In genomic region chr4:141074109-141074508, GRCm38 (mm10) we compare ENCODE assay signal across 17 mouse cellular contexts. TPM values are rescaled to one million over a fixed set of nuclear protein-coding genes. Genes with fewer than 3 reads are reported as not detected.
DNase-seq lines count a peak whose midpoint lies in the region; ATAC-seq and TF ChIP-seq lines count a peak whose summit lies in the region.
"Had no signal": no experiment of that assay in that cellular context is flagged by ENCODE, and none has a peak within 500 bp of the region (broad histone marks: within the 10 kb centered on the region; RNA-seq: fewer than 3 reads in every experiment).

No protein-coding gene starts in this region.

- H3K9ac ChIP-seq in heart, embryonic 12.5 days = no peak overlapping the region
- H3K9ac ChIP-seq in lung, postnatal 0 days (replicated peaks; ENCODE audit: low read depth) = no peak overlapping the region
- H3K9ac ChIP-seq in liver, embryonic 14.5 days (replicated peaks) = peak overlapping the region; percentile 50
- H3K9ac ChIP-seq in midbrain, embryonic 14.5 days (replicated peaks; ENCODE audit: low read length) = no peak overlapping the region; the same call in 1 of the 2 replicates
- no peak overlapping the region for H3K9ac ChIP-seq in midbrain, embryonic 13.5 days (replicated peaks)
- H3K9ac ChIP-seq: hindbrain, embryonic 14.5 days; lung, embryonic 15.5 days; stomach, embryonic 15.5 days had no signal

- DNase-seq in heart, adult 11 months = no peak
- no peak for DNase-seq in lung, postnatal 0 days (ENCODE audit: low spot score)
- no peak for DNase-seq in lung, postnatal 4 days
- DNase-seq in liver, embryonic 14.5 days (ENCODE audit: low read depth in 3 of 3, low spot score in 3 of 3) = no peak
- no peak for DNase-seq in midbrain, embryonic 14.5 days
- DNase-seq: adrenal gland, adult 8-10 months; embryo, embryonic 11 days; spleen, adult 18-20 months; thymus, postnatal 14 days had no signal

- H3K4me1 ChIP-seq in heart, embryonic 12.5 days (replicated peaks) = peaks cover 54% of the 10 kb centered on the region
- H3K4me1 ChIP-seq in lung, postnatal 0 days (ENCODE audit: insufficient read depth, low read depth, low read length) = peaks cover 8% of the 10 kb centered on the region; the same call in 1 of the 2 replicates
- peaks cover 32 to 42% of the 10 kb centered on the region in 2 experiments for H3K4me1 ChIP-seq in liver, embryonic 14.5 days (replicated peaks; ENCODE audit: control insufficient read depth in 2 of 2, insufficient read depth in 2 of 2, low read length in 1 of 2)
- H3K4me1 ChIP-seq in midbrain, embryonic 14.5 days (ENCODE audit: control insufficient read depth, insufficient read depth, low read length) = peaks cover 13% of the 10 kb centered on the region
- peaks cover 18% of the 10 kb centered on the region for H3K4me1 ChIP-seq in midbrain, embryonic 13.5 days (replicated peaks)

- H3K4me2 ChIP-seq in heart, embryonic 12.5 days = 0 out of 2 replicates have a peak overlapping the region, but pooled peaks have one; percentile 9
- H3K4me2 ChIP-seq in lung, postnatal 0 days (replicated peaks; ENCODE audit: low read depth, low read length) = no peak overlapping the region
- H3K4me2 ChIP-seq in liver, embryonic 14.5 days (ENCODE audit: low read depth) = peak overlapping the region; percentile 97
- H3K4me2 ChIP-seq in midbrain, embryonic 14.5 days (ENCODE audit: low read length) = no peak overlapping the region
- no peak overlapping the region for H3K4me2 ChIP-seq in midbrain, embryonic 13.5 days (replicated peaks)
- H3K4me2 ChIP-seq: hindbrain, embryonic 14.5 days; lung, embryonic 15.5 days; stomach, embryonic 15.5 days had no signal

- no peaks in the 10 kb centered on the region for H3K27me3 ChIP-seq in heart, embryonic 12.5 days (replicated peaks)
- H3K27me3 ChIP-seq in lung, postnatal 0 days (replicated peaks; ENCODE audit: insufficient read depth, low read length) = no peaks in the 10 kb centered on the region
- H3K27me3 ChIP-seq in liver, embryonic 14.5 days (ENCODE audit: control insufficient read depth, insufficient read depth, low read length) = no peaks in the 10 kb centered on the region
- no peaks in the 10 kb centered on the region for H3K27me3 ChIP-seq in midbrain, embryonic 14.5 days (ENCODE audit: control insufficient read depth, insufficient read depth, low read length)
- H3K27me3 ChIP-seq in midbrain, embryonic 13.5 days = no peaks in the 10 kb centered on the region
- H3K27me3 ChIP-seq: lung, embryonic 15.5 days; stomach, embryonic 15.5 days had no signal

- H3K36me3 ChIP-seq in heart, embryonic 12.5 days = peaks cover 55% of the 10 kb centered on the region
- H3K36me3 ChIP-seq in lung, postnatal 0 days (ENCODE audit: insufficient read depth, low read length) = peaks cover 17% of the 10 kb centered on the region; the same call in 1 of the 2 replicates
- H3K36me3 ChIP-seq in liver, embryonic 14.5 days (replicated peaks; ENCODE audit: control insufficient read depth, insufficient read depth, low read depth) = peaks cover 40% of the 10 kb centered on the region
- peaks cover 52% of the 10 kb centered on the region for H3K36me3 ChIP-seq in midbrain, embryonic 14.5 days (ENCODE audit: control insufficient read depth, insufficient read depth, low read length)
- H3K36me3 ChIP-seq in midbrain, embryonic 13.5 days = peaks cover 53% of the 10 kb centered on the region

- TF ChIP-seq EP300 in lung, postnatal 0 days (IDR thresholded peaks at IDR 0.05) = no peak
- peak; percentile 54 for TF ChIP-seq EP300 in liver, embryonic 14.5 days (IDR thresholded peaks at IDR 0.05; ENCODE audit: low read depth)

- no peak for TF ChIP-seq CTCF in lung, postnatal 0 days (IDR thresholded peaks at IDR 0.05)
- TF ChIP-seq CTCF in liver, embryonic 14.5 days (IDR thresholded peaks at IDR 0.05; ENCODE audit: low read depth) = no peak

- no peak for ATAC-seq in heart, embryonic 12.5 days (ENCODE audit: insufficient number of reproducible peaks, low FRiP score)
- no peak for ATAC-seq in lung, postnatal 0 days
- ATAC-seq in liver, embryonic 14.5 days (ENCODE audit: insufficient read depth) = peak; percentile 66
- no peak for ATAC-seq in midbrain, embryonic 14.5 days (ENCODE audit: low FRiP score, low TSS enrichment)
- ATAC-seq in midbrain, embryonic 13.5 days = no peak
- ATAC-seq: CD4-positive, CD25-positive, alpha-beta regulatory T cell, adult 4 months; intestine, postnatal 0 days had no signal

- H3K9me3 ChIP-seq in heart, embryonic 12.5 days (replicated peaks) = no peaks in the 10 kb centered on the region
- H3K9me3 ChIP-seq in lung, postnatal 0 days (ENCODE audit: low read length) = no peaks in the 10 kb centered on the region
- no peaks in the 10 kb centered on the region for H3K9me3 ChIP-seq in liver, embryonic 14.5 days (ENCODE audit: control insufficient read depth, low read length)
- no peaks in the 10 kb centered on the region for H3K9me3 ChIP-seq in midbrain, embryonic 14.5 days (ENCODE audit: control insufficient read depth, low read length)
- no peaks in the 10 kb centered on the region for H3K9me3 ChIP-seq in midbrain, embryonic 13.5 days
- H3K9me3 ChIP-seq: lung, embryonic 15.5 days; midbrain, embryonic 10.5 days; stomach, embryonic 15.5 days had no signal

- peak overlapping the region; percentile 78 for H3K27ac ChIP-seq in heart, embryonic 12.5 days (ENCODE audit: poor library complexity, severe bottlenecking)
- peak overlapping the region; percentile 14; the same call in 1 of the 2 replicates for H3K27ac ChIP-seq in lung, postnatal 0 days (ENCODE audit: low read length)
- peak overlapping the region; percentile 71 for H3K27ac ChIP-seq in liver, embryonic 14.5 days
- no peak overlapping the region for H3K27ac ChIP-seq in midbrain, embryonic 14.5 days (replicated peaks; ENCODE audit: low read depth, low read length)
- H3K27ac ChIP-seq in midbrain, embryonic 13.5 days = no peak overlapping the region
- H3K27ac ChIP-seq: hindbrain, embryonic 14.5 days; lung, embryonic 15.5 days; midbrain, embryonic 10.5 days; stomach, embryonic 15.5 days had no signal

- 69% methylated on average over 4 of the region's 4 CpGs for WGBS in heart, embryonic 12.5 days
- WGBS in lung, postnatal 0 days = 82% methylated on average over 4 of the region's 4 CpGs
- 23% methylated on average over 4 of the region's 4 CpGs for WGBS in liver, embryonic 14.5 days (ENCODE audit: insufficient replicate concordance)
- WGBS in midbrain, embryonic 14.5 days = 96% methylated on average over 4 of the region's 4 CpGs
- 96% methylated on average over 4 of the region's 4 CpGs for WGBS in midbrain, embryonic 13.5 days

- no peak overlapping the region for H3K4me3 ChIP-seq in heart, embryonic 12.5 days
- no peak overlapping the region for H3K4me3 ChIP-seq in lung, postnatal 0 days (ENCODE audit: low read depth, low read length)
- peak overlapping the region; percentile 16 to 29; a peak in 3 of 4 replicates for H3K4me3 ChIP-seq in liver, embryonic 14.5 days (ENCODE audit: insufficient read depth in 1 of 2, low read depth in 2 of 2, low read length in 2 of 2)
- no peak overlapping the region for H3K4me3 ChIP-seq in midbrain, embryonic 14.5 days (replicated peaks; ENCODE audit: low read depth, low read length)
- H3K4me3 ChIP-seq in midbrain, embryonic 13.5 days (replicated peaks) = no peak overlapping the region
- H3K4me3 ChIP-seq: lung, embryonic 15.5 days; midbrain, embryonic 10.5 days; stomach, embryonic 15.5 days had no signal

RNA-seq across cellular contexts. Expression of gene Necap2, which starts 4.0 kb away (rescaled TPM):
- 43.2 and 44.3 TPM in 2 replicates for polyA plus RNA-seq in heart, embryonic 12.5 days (2016; fragmentation: Nextera tagmentation; extraction: Ambion mirVana)
- polyA plus RNA-seq in lung, postnatal 0 days (2015; fragmentation: Nextera tagmentation; extraction: Ambion mirVana) = 102 and 110 TPM in 2 replicates
- polyA plus RNA-seq in liver, embryonic 14.5 days (2012; rRNA removed) = 58.9 and 60.3 TPM in 2 replicates
- polyA plus RNA-seq in liver, embryonic 14.5 days (2014; fragmentation: Nextera tagmentation; extraction: Ambion mirVana) = 88.7 and 99.5 TPM in 2 replicates
- polyA plus RNA-seq in midbrain, embryonic 14.5 days (2014; fragmentation: Nextera tagmentation; extraction: Ambion mirVana) = 38.4 and 43.3 TPM in 2 replicates
- polyA plus RNA-seq in midbrain, embryonic 13.5 days (2015; fragmentation: Nextera tagmentation; extraction: Ambion mirVana) = 47.2 and 52.3 TPM in 2 replicates

RNA-seq across cellular contexts. Expression of gene Crocc, which starts 13.8 kb away (rescaled TPM):
- polyA plus RNA-seq in heart, embryonic 12.5 days (2016; fragmentation: Nextera tagmentation; extraction: Ambion mirVana) = 6.3 and 6.7 TPM in 2 replicates
- 2.3 and 2.9 TPM in 2 replicates for polyA plus RNA-seq in lung, postnatal 0 days (2015; fragmentation: Nextera tagmentation; extraction: Ambion mirVana)
- 1.3 and 1.7 TPM in 2 replicates for polyA plus RNA-seq in liver, embryonic 14.5 days (2012; rRNA removed)
- 0.35 and 0.53 TPM in 2 replicates for polyA plus RNA-seq in liver, embryonic 14.5 days (2014; fragmentation: Nextera tagmentation; extraction: Ambion mirVana)
- 7.2 and 7.4 TPM in 2 replicates for polyA plus RNA-seq in midbrain, embryonic 14.5 days (2014; fragmentation: Nextera tagmentation; extraction: Ambion mirVana)
- 6.8 and 8.8 TPM in 2 replicates for polyA plus RNA-seq in midbrain, embryonic 13.5 days (2015; fragmentation: Nextera tagmentation; extraction: Ambion mirVana)

RNA-seq across cellular contexts. Expression of gene Spata21, which starts 14.0 kb away (rescaled TPM):
- not detected in 2 replicates for polyA plus RNA-seq in heart, embryonic 12.5 days (2016; fragmentation: Nextera tagmentation; extraction: Ambion mirVana)
- polyA plus RNA-seq in lung, postnatal 0 days (2015; fragmentation: Nextera tagmentation; extraction: Ambion mirVana) = 0.13 and 0.27 TPM in 2 replicates
- 0.03 TPM in 1 of 2 replicates, not detected in the other for polyA plus RNA-seq in liver, embryonic 14.5 days (2012; rRNA removed)
- polyA plus RNA-seq in liver, embryonic 14.5 days (2014; fragmentation: Nextera tagmentation; extraction: Ambion mirVana) = not detected in 2 replicates
- polyA plus RNA-seq in midbrain, embryonic 14.5 days (2014; fragmentation: Nextera tagmentation; extraction: Ambion mirVana) = 0.24 TPM in 1 of 2 replicates, not detected in the other
- polyA plus RNA-seq in midbrain, embryonic 13.5 days (2015; fragmentation: Nextera tagmentation; extraction: Ambion mirVana) = 0.22 TPM in 1 of 2 replicates, not detected in the other

Comparison
In these comparisons a context has a peak if more than half of its experiments do, and no peak if none do; other contexts are left out.
1. H3K27ac ChIP-seq: peak in heart, embryonic 12.5 days (single experiment), lung, postnatal 0 days (single experiment) and liver, embryonic 14.5 days (single experiment); none in midbrain, embryonic 14.5 days (single experiment) and midbrain, embryonic 13.5 days (single experiment).
2. H3K4me2 ChIP-seq: peak in heart, embryonic 12.5 days (single experiment) and liver, embryonic 14.5 days (single experiment); none in lung, postnatal 0 days (single experiment), midbrain, embryonic 14.5 days (single experiment) and midbrain, embryonic 13.5 days (single experiment).
3. H3K4me3 ChIP-seq: peak in liver, embryonic 14.5 days (2 of 2); none in heart, embryonic 12.5 days (single experiment), lung, postnatal 0 days (single experiment), midbrain, embryonic 14.5 days (single experiment) and midbrain, embryonic 13.5 days (single experiment).